Comparison of ENCODE assay signal across 7 mouse cellular contexts in genomic region chr2:29251095-29252058, GRCm38 (mm10). TPM values are rescaled to one million over a fixed set of nuclear protein-coding genes. Genes with fewer than 3 reads are reported as not detected.
DNase-seq lines count a peak whose midpoint lies in the region; ATAC-seq and TF ChIP-seq lines count a peak whose summit lies in the region.

No protein-coding gene starts in this region.

- 2% methylated on average over 61 of the region's 61 CpGs for WGBS in thymus, adult 2 months
- WGBS in heart, postnatal 0 days = under 1% methylated on average over 60 of the region's 61 CpGs
- under 1% methylated on average over 61 of the region's 61 CpGs for WGBS in liver, embryonic 15.5 days (ENCODE audit: insufficient replicate concordance)
- under 1% methylated on average over 60 of the region's 61 CpGs for WGBS in neural tube, embryonic 14.5 days

- no peak for TF ChIP-seq EP300 in heart, postnatal 0 days (IDR thresholded peaks at IDR 0.05; ENCODE audit: low read depth)

- no peaks in the 10 kb centered on the region for H3K9me3 ChIP-seq in heart, postnatal 0 days (replicated peaks; ENCODE audit: control insufficient read depth, low read length)
- no peaks in the 10 kb centered on the region for H3K9me3 ChIP-seq in liver, embryonic 15.5 days (replicated peaks)
- H3K9me3 ChIP-seq in neural tube, embryonic 14.5 days (ENCODE audit: control insufficient read depth, low read length) = no peaks in the 10 kb centered on the region

- H3K27ac ChIP-seq in thymus, adult 2 months (ENCODE audit: control insufficient read depth, insufficient read depth, low read length) = no peak overlapping the region
- H3K27ac ChIP-seq in brown adipose tissue, adult 24 weeks (replicated peaks; ENCODE audit: low read depth, low read length) = peak overlapping the region; percentile 7; the same call in 1 of the 2 replicates
- H3K27ac ChIP-seq in heart, postnatal 0 days (ENCODE audit: low read depth) = no peak overlapping the region
- H3K27ac ChIP-seq in liver, embryonic 15.5 days (replicated peaks) = no peak overlapping the region
- H3K27ac ChIP-seq in neural tube, embryonic 14.5 days (ENCODE audit: low read depth, low read length) = no peak overlapping the region

- peak overlapping the region; percentile 78 for H3K4me3 ChIP-seq in thymus, adult 2 months (ENCODE audit: control insufficient read depth, insufficient read depth, low read length)
- peak overlapping the region; percentile 97 for H3K4me3 ChIP-seq in brown adipose tissue, adult 24 weeks (ENCODE audit: insufficient read depth, low read depth, low read length)
- peak overlapping the region; percentile 74 for H3K4me3 ChIP-seq in heart, postnatal 0 days (ENCODE audit: low read depth, low read length)
- peak overlapping the region; percentile 56 for H3K4me3 ChIP-seq in liver, embryonic 15.5 days (replicated peaks)
- peak overlapping the region; percentile 51 for H3K4me3 ChIP-seq in neural tube, embryonic 14.5 days (ENCODE audit: low read depth, low read length)

- DNase-seq in thymus, adult 2 months = no peak
- no peak for DNase-seq in thymus, adult 18-20 months
- no peak for DNase-seq in heart, postnatal 0 days (ENCODE audit: low spot score)
- no peak for DNase-seq in gastrocnemius, postnatal 10 days

- no peak overlapping the region for H3K9ac ChIP-seq in heart, postnatal 0 days (replicated peaks; ENCODE audit: low read depth, low read length)
- no peak overlapping the region for H3K9ac ChIP-seq in liver, embryonic 15.5 days
- peak overlapping the region; percentile 32; the same call in 1 of the 2 replicates for H3K9ac ChIP-seq in neural tube, embryonic 14.5 days (replicated peaks; ENCODE audit: low read depth, low read length)

- H3K4me1 ChIP-seq in thymus, adult 2 months (replicated peaks; ENCODE audit: control insufficient read depth, insufficient read depth, low read length) = peaks cover 9% of the 10 kb centered on the region
- peaks cover 11% of the 10 kb centered on the region for H3K4me1 ChIP-seq in brown adipose tissue, adult 24 weeks (ENCODE audit: control insufficient read depth, insufficient read depth, insufficient read length, low read length)
- peaks cover 17% of the 10 kb centered on the region for H3K4me1 ChIP-seq in heart, postnatal 0 days (ENCODE audit: control insufficient read depth, insufficient read depth)
- H3K4me1 ChIP-seq in liver, embryonic 15.5 days (replicated peaks) = peaks cover 31% of the 10 kb centered on the region
- peaks cover 34% of the 10 kb centered on the region for H3K4me1 ChIP-seq in neural tube, embryonic 14.5 days (ENCODE audit: control insufficient read depth, insufficient read depth, low read length)

- no peak for ATAC-seq in heart, postnatal 0 days (ENCODE audit: insufficient read depth, low read depth)
- ATAC-seq in liver, embryonic 15.5 days (ENCODE audit: insufficient read depth) = no peak
- ATAC-seq in neural tube, embryonic 14.5 days (ENCODE audit: low read depth) = no peak

- no peaks in the 10 kb centered on the region for H3K36me3 ChIP-seq in thymus, adult 2 months (ENCODE audit: control insufficient read depth, insufficient read depth, low read length)
- H3K36me3 ChIP-seq in heart, postnatal 0 days (replicated peaks; ENCODE audit: control insufficient read depth, insufficient read depth, low read length) = no peaks in the 10 kb centered on the region
- no peaks in the 10 kb centered on the region for H3K36me3 ChIP-seq in liver, embryonic 15.5 days (replicated peaks)
- no peaks in the 10 kb centered on the region for H3K36me3 ChIP-seq in neural tube, embryonic 14.5 days (ENCODE audit: control insufficient read depth, insufficient read depth, low read length)

- peaks cover 12% of the 10 kb centered on the region for H3K27me3 ChIP-seq in thymus, adult 2 months (ENCODE audit: control insufficient read depth, insufficient read depth, low read length)
- peaks cover 99% of the 10 kb centered on the region for H3K27me3 ChIP-seq in heart, postnatal 0 days (ENCODE audit: control insufficient read depth, insufficient read depth, low read length)
- H3K27me3 ChIP-seq in liver, embryonic 15.5 days = peaks cover 100% of the 10 kb centered on the region
- peaks cover 27% of the 10 kb centered on the region for H3K27me3 ChIP-seq in neural tube, embryonic 14.5 days (ENCODE audit: control insufficient read depth, insufficient read depth, low read length)

- no peak for TF ChIP-seq CTCF in thymus, adult 2 months (IDR thresholded peaks at IDR 0.05; ENCODE audit: borderline replicate concordance, control insufficient read depth, extremely low read depth, insufficient read depth, low read length, poor library complexity)
- no peak for TF ChIP-seq CTCF in heart, postnatal 0 days (IDR thresholded peaks at IDR 0.05; ENCODE audit: low read depth)

- 0 out of 2 replicates have a peak, but pooled peaks have one; percentile 2 for TF ChIP-seq POLR2A in thymus, adult 2 months (IDR thresholded peaks at IDR 0.05; ENCODE audit: control insufficient read depth, extremely low read depth, insufficient read depth, low read length, poor library complexity)

- peak overlapping the region; percentile 99 for H3K4me2 ChIP-seq in heart, postnatal 0 days (ENCODE audit: low read depth, low read length)
- H3K4me2 ChIP-seq in liver, embryonic 15.5 days = peak overlapping the region; percentile 71
- peak overlapping the region; percentile 99 for H3K4me2 ChIP-seq in neural tube, embryonic 14.5 days (ENCODE audit: low read depth, low read length)

RNA-seq across cellular contexts. Expression of gene Ntng2, which starts 1.4 kb away (rescaled TPM):
- polyA plus RNA-seq in thymus, adult 2 months (2012; rRNA removed) = 26.0 and 29.7 TPM in 2 replicates
- 5.6 and 10.0 TPM in 2 replicates for polyA plus RNA-seq in brown adipose tissue, adult 24 weeks (2012; ENCODE audit: insufficient read depth, insufficient read length, missing spikeins)
- total RNA-seq in heart, postnatal 0 days (2014; rRNA removed; ENCODE audit: low replicate concordance) = 0.73 TPM in 1 of 2 replicates, not detected in the other
- polyA plus RNA-seq in heart, postnatal 0 days (2015; fragmentation: Nextera tagmentation; extraction: Ambion mirVana) = 0.12 and 0.29 TPM in 2 replicates
- 0.15 and 0.28 TPM in 2 replicates for polyA plus RNA-seq in liver, embryonic 15.5 days (2015; fragmentation: Nextera tagmentation; extraction: Ambion mirVana)
- polyA plus RNA-seq in neural tube, embryonic 14.5 days (2014; fragmentation: Nextera tagmentation; extraction: Ambion mirVana) = 1.3 and 1.8 TPM in 2 replicates
- total RNA-seq in gastrocnemius, postnatal 10 days (2021) = 10 to 100 TPM; 19.5 to 23.9 TPM
